Mouse (Mus musculus): ENCODE results near the gene Dexi. TPM values are rescaled to one million over a fixed set of nuclear protein-coding genes. Genes with fewer than 3 reads are reported as not detected.

The Dexi gene
- polyA plus RNA-seq, 1 experiment from 2014 or later = 21.5 TPM

DNA sequence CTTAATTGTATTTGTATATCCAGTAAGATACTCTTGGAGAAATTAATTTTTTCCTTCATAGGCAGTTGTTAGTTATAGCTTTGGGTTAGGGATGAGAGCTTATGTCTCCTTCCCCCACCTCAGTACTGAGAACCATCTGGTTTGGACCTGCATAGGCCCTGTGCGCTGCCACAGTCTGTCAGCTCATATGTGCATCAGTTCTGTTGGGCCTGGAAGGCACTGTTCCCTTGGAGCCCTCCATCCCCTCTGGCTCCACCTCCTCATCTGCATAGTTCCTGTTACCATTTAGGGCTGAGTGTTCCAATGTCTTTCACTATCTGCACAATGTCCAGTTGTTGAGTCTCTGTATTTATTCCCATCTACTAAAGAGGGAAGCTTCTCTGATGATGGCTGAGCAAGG, 74.7 kb downstream of the Dexi start:
- Histone ChIP-seq H3K4me2 (no peak overlapping the region), H3K36me3 (no peaks in the 10 kb centered on the region), H3K4me3 (no peak overlapping the region), H3K27me3 (no peaks in the 10 kb centered on the region), H3K4me1 (0 out of 2 replicates have a peak, but pooled peaks cover 4% of the 10 kb centered on the region), H3K9me3 (no peaks in the 10 kb centered on the region), H3K9ac (no peak overlapping the region), H3K27ac (no peak overlapping the region)
- ATAC-seq (ENCODE audit: insufficient number of reproducible peaks, low FRiP score, low TSS enrichment, low read depth) = no peak
- 83% methylated on average over 1 of the region's 1 CpGs for WGBS

DNA sequence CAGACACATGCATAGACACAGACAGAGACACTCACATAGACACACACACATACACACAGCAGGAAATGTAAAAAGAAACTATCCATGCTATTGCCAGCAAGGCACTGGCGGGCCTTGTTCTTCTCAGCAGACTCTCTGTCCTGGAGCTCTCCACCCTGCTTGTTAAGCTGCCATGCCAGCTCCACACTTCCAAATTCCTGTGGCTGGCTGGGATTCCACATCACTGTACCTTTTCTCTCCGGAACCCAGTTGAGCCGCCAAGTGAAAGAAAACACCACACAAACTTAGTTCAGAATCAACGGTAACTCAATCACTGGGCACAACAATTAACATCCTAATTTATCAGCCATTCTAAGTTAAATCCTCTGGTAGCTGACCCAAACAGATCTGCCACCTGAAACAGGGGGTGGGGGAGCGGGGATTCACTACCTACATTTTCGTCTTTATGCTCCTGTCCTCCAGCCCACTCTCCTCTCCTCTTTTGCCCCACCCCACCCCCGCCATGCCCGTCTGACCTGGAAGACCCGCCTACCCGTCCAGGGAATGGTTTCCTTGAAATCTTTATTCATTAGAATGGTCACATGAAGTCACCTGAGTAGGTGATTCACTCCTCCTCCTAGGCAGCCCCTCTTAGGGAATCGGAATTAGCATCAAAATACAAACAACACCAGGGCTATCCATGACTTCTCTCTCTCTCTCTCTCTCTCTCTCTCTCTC, 75.3 kb downstream of the Dexi start:
- ATAC-seq (ENCODE audit: insufficient number of reproducible peaks, low FRiP score, low TSS enrichment, low read depth) = no peak

DNA sequence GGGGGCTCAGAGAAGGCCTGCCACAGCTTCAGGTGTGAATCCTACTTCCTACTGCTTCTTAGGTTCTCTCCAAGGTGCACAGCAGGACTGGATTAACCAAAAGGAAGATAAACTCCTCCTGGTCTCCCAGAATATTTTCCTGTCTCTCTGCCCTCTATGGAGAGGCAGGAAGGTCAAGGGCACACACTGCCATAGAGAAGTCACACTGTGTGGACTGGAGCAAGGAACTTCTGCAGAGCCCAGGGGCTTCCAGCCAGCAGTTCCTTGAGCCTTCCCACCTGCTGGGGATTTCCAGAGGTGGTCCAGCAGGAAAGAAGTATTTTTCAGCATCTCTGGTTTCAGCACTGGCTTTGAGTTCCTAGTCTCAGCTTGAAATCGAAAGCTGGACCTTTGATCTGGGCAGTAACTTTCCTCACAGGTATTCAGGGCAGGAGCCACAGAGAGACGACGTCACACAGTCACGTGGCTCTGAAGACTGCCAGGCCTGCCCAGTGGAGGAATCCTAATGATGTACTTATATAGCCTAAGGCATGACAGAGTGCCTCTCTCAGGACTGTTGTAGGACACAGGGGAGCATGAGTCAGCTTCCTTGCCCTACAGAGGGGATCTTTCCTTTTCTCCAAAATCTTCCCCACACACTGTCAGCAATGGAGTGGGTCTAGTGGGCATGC, 77.7 kb downstream of the Dexi start:
- Histone ChIP-seq H3K9me3 (no peaks in the 10 kb centered on the region), H3K27ac (no peak overlapping the region), H3K4me2 (no peak overlapping the region), H3K4me1 (0 out of 2 replicates have a peak, but pooled peaks cover 4% of the 10 kb centered on the region), H3K27me3 (no peaks in the 10 kb centered on the region), H3K36me3 (no peaks in the 10 kb centered on the region), H3K9ac (no peak overlapping the region), H3K4me3 (no peak overlapping the region)
- 11% methylated on average over 4 of the region's 4 CpGs for WGBS
- no peak for ATAC-seq (ENCODE audit: insufficient number of reproducible peaks, low FRiP score, low TSS enrichment, low read depth)

More for the DNA sequence above, 75.3 kb downstream of the Dexi start:
- Histone ChIP-seq H3K27ac (no peak overlapping the region), H3K36me3 (no peaks in the 10 kb centered on the region), H3K4me2 (no peak overlapping the region), H3K27me3 (no peaks in the 10 kb centered on the region), H3K4me3 (no peak overlapping the region), H3K4me1 (0 out of 2 replicates have a peak, but pooled peaks cover 4% of the 10 kb centered on the region), H3K9ac (no peak overlapping the region), H3K9me3 (no peaks in the 10 kb centered on the region)
- WGBS = 31% methylated on average over 11 of the region's 11 CpGs

DNA sequence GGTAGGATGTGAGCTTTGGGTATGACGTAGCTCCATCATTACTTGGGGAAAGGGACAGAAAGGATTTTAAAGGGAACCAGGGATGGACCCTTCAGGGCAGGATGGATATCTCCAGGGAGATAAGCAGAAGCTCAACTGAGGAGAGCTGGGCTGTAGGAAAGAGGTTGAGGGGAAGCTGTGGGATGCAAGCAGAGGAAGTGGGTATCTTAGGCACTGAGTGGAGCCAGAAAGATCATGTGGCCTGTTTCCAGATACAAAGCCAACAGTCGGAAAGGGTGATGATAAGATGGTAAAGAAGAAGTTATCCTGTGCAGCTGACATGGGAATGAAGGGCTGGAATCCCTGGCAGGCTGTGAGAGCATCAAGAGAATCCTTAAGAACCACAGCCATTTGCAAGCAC, 81.7 kb downstream of the Dexi start:
- Histone ChIP-seq H3K36me3 (no peaks in the 10 kb centered on the region), H3K4me3 (no peak overlapping the region), H3K9me3 (no peaks in the 10 kb centered on the region), H3K9ac (no peak overlapping the region), H3K4me2 (no peak overlapping the region), H3K27me3 (no peaks in the 10 kb centered on the region), H3K4me1 (0 out of 2 replicates have a peak, but pooled peaks cover 4% of the 10 kb centered on the region), H3K27ac (no peak overlapping the region)
- ATAC-seq (ENCODE audit: insufficient number of reproducible peaks, low FRiP score, low TSS enrichment, low read depth) = no peak
- WGBS = 77% methylated on average over 2 of the region's 2 CpGs

DNA sequence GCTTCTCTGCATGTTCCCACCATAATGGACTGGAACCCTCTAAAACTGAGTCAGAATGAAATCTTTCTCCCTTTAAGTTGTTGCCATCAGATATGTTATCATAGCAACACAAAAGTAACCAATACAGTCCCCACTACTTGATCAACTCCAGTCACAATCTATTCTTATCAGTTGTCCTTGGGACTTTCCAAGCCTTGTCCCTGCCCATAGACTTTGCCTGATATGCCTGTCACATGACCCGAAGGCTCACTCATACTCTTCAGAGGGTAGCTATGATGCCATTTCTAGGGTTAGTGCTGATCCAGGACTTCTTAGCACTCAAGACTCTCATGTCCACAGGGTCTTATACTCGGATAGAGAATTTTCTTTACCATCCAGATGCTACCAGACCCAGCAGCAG, 82.7 kb downstream of the Dexi start:
- no peaks in the 10 kb centered on the region for H3K27me3 ChIP-seq
- no peak for ATAC-seq (ENCODE audit: insufficient number of reproducible peaks, low FRiP score, low TSS enrichment, low read depth)
- H3K9me3 ChIP-seq = no peaks in the 10 kb centered on the region
- no peaks in the 10 kb centered on the region for H3K36me3 ChIP-seq
- no peak overlapping the region for H3K9ac ChIP-seq
- H3K27ac ChIP-seq = no peak overlapping the region
- no peak overlapping the region for H3K4me3 ChIP-seq
- H3K4me2 ChIP-seq = no peak overlapping the region
- H3K4me1 ChIP-seq = 0 out of 2 replicates have a peak, but pooled peaks cover 2% of the 10 kb centered on the region
- WGBS = 72% methylated on average over 2 of the region's 2 CpGs

DNA sequence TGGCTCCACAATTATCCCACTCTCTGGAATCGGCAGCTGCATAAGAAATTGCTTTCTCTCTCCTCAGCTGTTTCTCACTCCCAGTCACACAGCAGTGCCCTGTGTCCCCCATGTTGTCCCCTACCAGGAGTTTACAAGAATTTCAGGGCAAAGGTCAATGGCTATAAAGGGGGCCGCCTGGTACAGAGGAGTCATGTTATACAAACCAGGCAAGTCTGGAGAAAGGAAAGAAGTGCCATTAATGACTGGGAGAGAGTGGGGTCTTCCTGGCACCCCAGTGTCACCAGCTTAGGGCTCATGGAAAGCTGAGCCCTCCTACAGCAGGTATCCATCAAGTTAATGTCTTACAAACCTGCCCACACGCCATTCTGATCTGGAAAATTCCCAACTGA, 88.3 kb downstream of the Dexi start:
- H3K9me3 ChIP-seq = no peaks in the 10 kb centered on the region
- peaks cover 5% of the 10 kb centered on the region; the same call in 1 of the 2 replicates for H3K4me1 ChIP-seq
- H3K9ac ChIP-seq = no peak overlapping the region
- 19% methylated on average over 3 of the region's 3 CpGs for WGBS
- H3K4me3 ChIP-seq = no peak overlapping the region
- no peaks in the 10 kb centered on the region for H3K27me3 ChIP-seq
- no peaks in the 10 kb centered on the region for H3K36me3 ChIP-seq
- no peak overlapping the region for H3K4me2 ChIP-seq
- H3K27ac ChIP-seq = no peak overlapping the region
- no peak for ATAC-seq (ENCODE audit: insufficient number of reproducible peaks, low FRiP score, low TSS enrichment, low read depth)

DNA sequence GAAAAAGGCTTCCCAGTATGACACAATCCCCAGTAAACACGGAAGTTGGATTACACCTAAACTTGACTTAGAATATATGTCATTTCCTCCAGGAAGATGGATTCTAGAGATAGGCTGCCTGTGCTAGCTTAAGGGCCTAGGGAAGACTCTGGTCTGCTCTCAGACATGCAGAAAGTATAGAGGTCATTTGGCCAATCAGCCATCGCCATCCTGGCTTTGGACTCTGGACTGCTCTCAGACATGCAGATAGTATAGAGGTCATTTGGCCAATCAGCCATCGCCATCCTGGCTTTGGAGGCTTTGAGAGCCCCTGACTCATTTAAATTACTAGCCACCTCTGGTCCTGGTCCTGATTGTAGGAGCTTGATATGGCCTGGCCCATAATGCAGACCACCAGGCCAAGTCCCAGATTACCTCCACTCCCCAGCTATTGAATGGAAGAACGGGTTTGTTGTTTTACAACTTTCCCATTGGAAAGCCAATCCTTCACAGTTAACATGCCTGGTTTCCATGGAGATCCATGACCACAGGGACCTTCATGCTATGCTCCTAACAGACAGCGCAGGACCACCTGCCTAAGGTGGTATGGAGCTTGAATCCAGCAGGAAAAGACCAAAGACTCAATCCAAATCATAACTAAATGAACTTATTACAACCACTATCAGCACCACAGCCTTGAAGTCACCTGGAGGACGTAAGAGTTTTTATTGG, 88.8 kb downstream of the Dexi start:
- Histone ChIP-seq H3K27me3 (no peaks in the 10 kb centered on the region), H3K4me1 (peaks cover 5% of the 10 kb centered on the region; the same call in 1 of the 2 replicates), H3K4me2 (no peak overlapping the region), H3K36me3 (no peaks in the 10 kb centered on the region), H3K9ac (no peak overlapping the region), H3K27ac (no peak overlapping the region), H3K4me3 (no peak overlapping the region), H3K9me3 (no peaks in the 10 kb centered on the region)
- 44% methylated on average over 6 of the region's 6 CpGs for WGBS
- no peak for ATAC-seq (ENCODE audit: insufficient number of reproducible peaks, low FRiP score, low TSS enrichment, low read depth)

Other genes with a start within 250 kb of the Dexi start
- gene Emp2, start 229.1 kb downstream of the Dexi start, polyA plus RNA-seq (2015; fragmentation: Nextera tagmentation; extraction: Ambion mirVana) = 85.2 and 88.8 TPM in 2 replicates
- 1.6 and 2.7 TPM in 2 replicates for gene Tekt5, start 147.6 kb downstream of the Dexi start, polyA plus RNA-seq (2015; fragmentation: Nextera tagmentation; extraction: Ambion mirVana)
- 44.1 and 46.1 TPM in 2 replicates for gene Nubp1, start 131.1 kb downstream of the Dexi start, polyA plus RNA-seq (2015; fragmentation: Nextera tagmentation; extraction: Ambion mirVana)
- gene Tvp23a, start 95.7 kb downstream of the Dexi start, polyA plus RNA-seq (2015; fragmentation: Nextera tagmentation; extraction: Ambion mirVana) = 10.6 and 12.1 TPM in 2 replicates
- gene Ciita, start 63.0 kb downstream of the Dexi start, polyA plus RNA-seq (2015; fragmentation: Nextera tagmentation; extraction: Ambion mirVana) = 0.26 and 0.37 TPM in 2 replicates
- gene Clec16a, start 2.3 kb upstream of the Dexi start, polyA plus RNA-seq (2015; fragmentation: Nextera tagmentation; extraction: Ambion mirVana) = 34.3 and 39.5 TPM in 2 replicates
- gene Socs1, start 242.5 kb upstream of the Dexi start, polyA plus RNA-seq (2015; fragmentation: Nextera tagmentation; extraction: Ambion mirVana) = 17.4 and 17.5 TPM in 2 replicates
- gene Tnp2, start 245.6 kb upstream of the Dexi start, polyA plus RNA-seq (2015; fragmentation: Nextera tagmentation; extraction: Ambion mirVana) = not detected in 2 replicates
- not detected in 2 replicates for gene Prm3, start 247.9 kb upstream of the Dexi start, polyA plus RNA-seq (2015; fragmentation: Nextera tagmentation; extraction: Ambion mirVana)